Mouse (Mus musculus) olfactory bulb, adult 2 months (tissue): ENCODE data around the gene Cwc25. TPM values are rescaled to one million over a fixed set of nuclear protein-coding genes. Genes with fewer than 3 reads are reported as not detected.
A peak's percentile ranks its signal among the peaks of the same experiment; 100 is the strongest.

Source experiments
- H3K27ac ChIP-seq: fragments of 200-500 bp; 2 replicates; pipeline ENCODE4 v1.5.1; 2012; ENCODE audit warnings: low read depth, low read length; ENCODE audit not compliant: insufficient read depth
- H3K4me1 ChIP-seq: fragments of 200-500 bp; 2 replicates; pipeline ENCODE4 v1.6.1; 2012; ENCODE audit warnings: low read length; ENCODE audit not compliant: control insufficient read depth, insufficient read depth
- H3K4me3 ChIP-seq: fragments of 200-500 bp; 2 replicates; pipeline ENCODE4 v1.5.1; 2012; ENCODE audit warnings: mild to moderate bottlenecking, low read depth, low read length, moderate library complexity; ENCODE audit not compliant: insufficient read depth
- CTCF ChIP-seq: fragments of 200-500 bp; IDR thresholded peaks from 2 replicates; pipeline ENCODE4 v1.5.1; 2012; ENCODE audit warnings: low read depth, mild to moderate bottlenecking, low read length, moderate library complexity; ENCODE audit not compliant: insufficient read depth
- POLR2A ChIP-seq: fragments of 200-500 bp; IDR thresholded peaks from 2 replicates; pipeline ENCODE4 v1.6.1; 2012; ENCODE audit warnings: mild to moderate bottlenecking, low read depth, low read length, moderate library complexity; ENCODE audit not compliant: insufficient read depth
- WGBS: fragments of 180-500 bp; shearing (Covaris S2); methylation state at CpG from one replicate; pipeline ENCODE4 v1.1.7; 2018; 5-methylcytosine and 5-hydroxymethylcytosine counted together
- polyA plus RNA-seq: library from polyadenylated mRNA; stranded (reverse); fragments of >200 nt; gene quantifications from 2 replicates; pipeline ENCODE4 v1.2.4, GENCODE M21; 2012; ENCODE audit warnings: low replicate concordance; ENCODE audit not compliant: missing spikeins, insufficient read depth, insufficient read length

The Cwc25 gene
- not detected in 2 replicates for polyA plus RNA-seq

- under 1% methylated on average over 38 of the region's 38 CpGs for WGBS
- Histone ChIP-seq H3K27ac (peak within 1 kb of the TSS; percentile 78), H3K4me1 (peaks cover 4% of the 10 kb centered on the region; the same call in 1 of the 2 replicates), H3K4me3 (peak within 1 kb of the TSS; percentile 83)
- no peak for TF ChIP-seq CTCF
- peak; percentile 60; the same call in 1 of the 2 replicates for TF ChIP-seq POLR2A
Observed at GRCm38 (mm10) chr11:97766154-97766881, at the start of gene Cwc25. Gene Cwc25 (minus strand): TSS chr11:97766556.

GRCm38 (mm10) chr11:97815736-97816135 lies 49.4 kb upstream of the Cwc25 start:
- 85% methylated on average over 11 of the region's 11 CpGs for WGBS
- no peak overlapping the region for H3K4me3 ChIP-seq
- TF ChIP-seq POLR2A (no peak), CTCF (no peak)
- H3K27ac ChIP-seq: no peak overlapping the region
- H3K4me1 ChIP-seq: peaks cover 57% of the 10 kb centered on the region

GRCm38 (mm10) chr11:97813746-97814515 lies 47.6 kb upstream of the Cwc25 start:
- no peak overlapping the region for H3K27ac ChIP-seq
- H3K4me1 ChIP-seq: peaks cover 64% of the 10 kb centered on the region
- WGBS: 53% methylated on average over 17 of the region's 17 CpGs
- TF ChIP-seq POLR2A (no peak), CTCF (no peak)
- no peak overlapping the region for H3K4me3 ChIP-seq

- Histone ChIP-seq H3K4me3 (no peak overlapping the region), H3K27ac (peak overlapping the region; percentile 56; the same call in 1 of the 2 replicates), H3K4me1 (peaks cover 65% of the 10 kb centered on the region)
- 16% methylated on average over 7 of the region's 7 CpGs for whole genome bisulfite sequencing
- TF ChIP-seq CTCF: no peak
- TF ChIP-seq POLR2A: no peak
Observed at GRCm38 (mm10) chr11:97813085-97813484, 46.7 kb upstream of the Cwc25 start.

- 31% methylated on average over 3 of the region's 3 CpGs for WGBS
- H3K4me1 ChIP-seq: peaks cover 64% of the 10 kb centered on the region
Observed at GRCm38 (mm10) chr11:97812491-97812921, 46.1 kb upstream of the Cwc25 start.

GRCm38 (mm10) chr11:97811569-97812362 lies 45.4 kb upstream of the Cwc25 start:
- TF ChIP-seq CTCF (no peak), POLR2A (no peak)
- H3K27ac ChIP-seq: no peak overlapping the region; the same call in 1 of the 2 replicates
- no peak overlapping the region for H3K4me3 ChIP-seq
- WGBS: 34% methylated on average over 13 of the region's 13 CpGs
- H3K4me1 ChIP-seq: peaks cover 57% of the 10 kb centered on the region

More at GRCm38 (mm10) chr11:97812491-97812921, 46.1 kb upstream of the Cwc25 start:
- H3K4me3 ChIP-seq: 0 out of 2 replicates have a peak overlapping the region, but pooled peaks have one; percentile 4
- H3K27ac ChIP-seq: peak overlapping the region; percentile 76
- TF ChIP-seq CTCF: no peak
- no peak for TF ChIP-seq POLR2A

GRCm38 (mm10) chr11:97810970-97811369 lies 44.6 kb upstream of the Cwc25 start:
- TF ChIP-seq POLR2A (no peak), CTCF (no peak)
- WGBS: 49% methylated on average over 3 of the region's 3 CpGs
- Histone ChIP-seq H3K4me3 (no peak overlapping the region), H3K27ac (no peak overlapping the region), H3K4me1 (peaks cover 63% of the 10 kb centered on the region)

GRCm38 (mm10) chr11:97810356-97810755 lies 44.0 kb upstream of the Cwc25 start:
- TF ChIP-seq POLR2A (no peak), CTCF (no peak)
- H3K27ac ChIP-seq: no peak overlapping the region
- peaks cover 64% of the 10 kb centered on the region for H3K4me1 ChIP-seq
- no peak overlapping the region for H3K4me3 ChIP-seq
- 76% methylated on average over 7 of the region's 7 CpGs for WGBS
